Mouse (Mus musculus) layer of hippocampus, adult 18-20 months (tissue): Measurements from ENCODE around the gene Nop10. TPM values are rescaled to one million over a fixed set of nuclear protein-coding genes. Genes with fewer than 3 reads are reported as not detected.

Experiments used
- total RNA-seq, 2 experiments: library from RNA; stranded (reverse); gene quantifications; 2 replicates each; pipeline ENCODE4 v1.2.3; 2021

The Nop10 gene
- total RNA-seq, 2 experiments from 2014 or later: 52.4 TPM

Other genes starting within 250 kb of the Nop10 start
- not detected for gene Olfr1310, start 249.2 kb upstream of the Nop10 start, total RNA-seq
- gene Olfr1311, start 237.5 kb upstream of the Nop10 start, total RNA-seq: not detected
- not detected for gene Olfr1312, start 211.7 kb upstream of the Nop10 start, total RNA-seq
- not detected for gene Olfr1313, start 184.1 kb upstream of the Nop10 start, total RNA-seq
- not detected for gene Olfr1314, start 165.1 kb upstream of the Nop10 start, total RNA-seq
- not detected for gene Olfr1315-ps1, start 146.5 kb upstream of the Nop10 start, total RNA-seq
- gene Olfr1316, start 126.9 kb upstream of the Nop10 start, total RNA-seq: not detected
- not detected for gene Olfr1317, start 121.6 kb upstream of the Nop10 start, total RNA-seq
- gene Olfr1318, start 107.7 kb upstream of the Nop10 start, total RNA-seq: not detected
- 10 to 100 TPM; 75.4 to 81.1 TPM for gene Lpcat4, start 22.5 kb upstream of the Nop10 start, total RNA-seq
- not detected for gene Nutm1, start 2.6 kb upstream of the Nop10 start, total RNA-seq
- 100 to 1,000 TPM; 102 to 105 TPM for gene Slc12a6, start 3.9 kb downstream of the Nop10 start, total RNA-seq
- gene Gm21985, start 4.4 kb downstream of the Nop10 start, total RNA-seq: 1 to 10 TPM; 2.0 to 3.8 TPM
- gene Emc4, start 106.1 kb downstream of the Nop10 start, total RNA-seq: 100 to 1,000 TPM; 125 to 126 TPM
- gene Katnbl1, start 117.3 kb downstream of the Nop10 start, total RNA-seq: 10 to 100 TPM; 10.1 to 10.4 TPM
- gene Emc7, start 193.1 kb downstream of the Nop10 start, total RNA-seq: 10 to 100 TPM; 44.6 to 45.9 TPM
- 1 to 10 TPM; 6.8 to 7.5 TPM for gene Chrm5, start 218.8 kb downstream of the Nop10 start, total RNA-seq
- 10 to 100 TPM in 1 of 2 experiments, 1 to 10 TPM in 1; 7.5 to 11.2 TPM for gene Aven, start 231.0 kb downstream of the Nop10 start, total RNA-seq